Mouse (Mus musculus): ENCODE results near the gene Stab1. TPM values are rescaled to one million over a fixed set of nuclear protein-coding genes. Genes with fewer than 3 reads are reported as not detected.

Stab1 gene
- polyA plus RNA-seq, 1 experiment, result 0.46 TPM

DNA sequence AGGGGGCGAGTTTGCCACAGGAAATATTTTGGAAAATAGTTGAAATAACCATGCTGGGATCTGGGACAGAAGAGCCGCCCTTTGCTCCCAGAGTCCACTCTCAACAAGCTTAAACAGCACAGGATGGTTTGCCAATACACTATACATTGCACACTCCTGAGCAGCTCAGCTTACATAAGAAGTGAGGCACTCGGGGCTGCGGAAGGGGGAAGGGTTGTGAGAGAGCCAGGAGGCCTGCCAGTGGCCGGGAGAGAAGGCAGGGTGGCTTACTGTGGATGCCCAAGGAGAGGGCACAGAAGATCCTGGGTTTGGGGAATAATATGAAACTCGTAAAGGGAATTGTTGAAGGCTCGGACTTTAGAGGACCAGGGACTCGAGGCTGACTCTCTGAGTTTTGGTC, 45.4 kb upstream of the Stab1 start:
- H3K79me2 ChIP-seq (ENCODE audit: control insufficient read depth, insufficient read depth), result peaks cover 6% of the 10 kb centered on the region
- no peak overlapping the region for H3K4me3 ChIP-seq

DNA sequence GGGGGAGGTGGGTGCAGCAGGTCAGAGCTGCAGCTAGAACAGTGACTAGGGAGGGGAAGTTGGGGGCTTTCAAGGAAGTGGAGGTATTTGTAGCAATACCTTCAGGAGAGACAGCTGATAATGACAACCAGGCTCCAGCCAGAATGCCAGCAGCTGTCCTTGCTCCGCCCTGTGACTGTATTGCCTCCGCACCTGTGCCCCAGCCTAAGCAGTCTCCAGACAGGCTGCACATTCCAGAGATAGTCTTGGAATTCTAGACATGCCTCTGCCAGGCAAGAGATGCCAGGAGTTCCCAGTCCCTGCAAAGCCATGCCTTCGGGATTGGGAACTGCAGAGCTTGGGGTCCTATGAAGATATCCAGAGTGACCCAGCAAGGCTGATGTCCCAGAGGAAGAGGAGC, 44.1 kb upstream of the Stab1 start:
- no peak overlapping the region for H3ac ChIP-seq (ENCODE audit: control insufficient read depth, insufficient read length)
- H3K4me2 ChIP-seq (ENCODE audit: low read depth), result peak overlapping the region; percentile 65
- peak overlapping the region; percentile 100 for H3K4me3 ChIP-seq
- peaks cover 6% of the 10 kb centered on the region for H3K79me2 ChIP-seq (ENCODE audit: control insufficient read depth, insufficient read depth)
- no peak for TF ChIP-seq REST (IDR thresholded peaks at IDR 0.05; ENCODE audit: insufficient read depth, insufficient read length)
- TF ChIP-seq POLR2A (IDR thresholded peaks at IDR 0.05; ENCODE audit: insufficient read length, low read depth), result peak; percentile 53
- TF ChIP-seq MYOG (IDR thresholded peaks at IDR 0.05; ENCODE audit: control insufficient read depth in 1 of 3, insufficient read depth in 1 of 3, insufficient read length in 2 of 3, low read depth in 2 of 3), result peak; percentile 96 to 100 (median 99)
- peak; percentile 75 for TF ChIP-seq POLR2AphosphoS2 (IDR thresholded peaks at IDR 0.05; ENCODE audit: insufficient read length, low read depth)
- peak; percentile 97 for TF ChIP-seq TCF12 (IDR thresholded peaks at IDR 0.05; ENCODE audit: insufficient read depth, poor library complexity, severe bottlenecking)
- TF ChIP-seq MAX (IDR thresholded peaks at IDR 0.05; ENCODE audit: low read depth), result no peak
- peak; percentile 95 for TF ChIP-seq TCF3 (IDR thresholded peaks at IDR 0.05; ENCODE audit: insufficient read length, low read depth)
- peak; percentile 86 to 99 (median 97) for TF ChIP-seq MYOD1 (IDR thresholded peaks at IDR 0.05; ENCODE audit: control insufficient read depth in 1 of 3, insufficient read length in 2 of 3, low read depth in 2 of 3)
- peaks cover 19% of the 10 kb centered on the region for H3K36me3 ChIP-seq (ENCODE audit: control insufficient read depth, insufficient read depth)
- no peaks in the 10 kb centered on the region for H3K27me3 ChIP-seq (ENCODE audit: control insufficient read depth, insufficient read depth, insufficient read length)

More for the DNA sequence above, 45.4 kb upstream of the Stab1 start:
- peak; percentile 39 for TF ChIP-seq POLR2A (IDR thresholded peaks at IDR 0.05; ENCODE audit: insufficient read length, low read depth)
- no peak for TF ChIP-seq E2F4 (IDR thresholded peaks at IDR 0.05; ENCODE audit: insufficient read depth)
- peak; percentile 79 for TF ChIP-seq POLR2AphosphoS2 (IDR thresholded peaks at IDR 0.05; ENCODE audit: insufficient read length, low read depth)
- Histone ChIP-seq H3K36me3 (ENCODE audit: control insufficient read depth, insufficient read depth) (peaks cover 19% of the 10 kb centered on the region), H3K4me2 (ENCODE audit: low read depth) (no peak overlapping the region), H3ac (ENCODE audit: control insufficient read depth, insufficient read length) (no peak overlapping the region), H3K27me3 (ENCODE audit: control insufficient read depth, insufficient read depth, insufficient read length) (no peaks in the 10 kb centered on the region)

DNA sequence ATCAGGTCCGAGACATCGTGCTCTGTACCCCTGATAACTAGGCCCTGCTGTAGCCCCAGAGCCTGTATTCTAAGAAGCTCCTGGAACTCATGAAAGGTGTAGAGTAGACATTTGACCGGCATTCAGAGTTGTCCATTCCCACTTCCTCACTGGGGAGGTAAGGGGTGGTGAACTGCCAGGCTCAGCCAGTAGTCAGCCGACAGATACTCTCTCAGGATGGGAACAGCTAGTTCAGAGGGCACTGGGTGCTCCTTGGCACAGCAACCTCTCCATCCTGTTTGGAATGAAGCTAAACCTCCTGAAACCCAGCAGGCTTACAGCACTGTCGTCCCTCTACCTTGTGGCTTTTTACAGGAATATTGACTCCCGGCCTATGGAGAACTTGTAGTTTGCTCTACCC, 43.4 kb upstream of the Stab1 start:
- H3K4me2 ChIP-seq (ENCODE audit: low read depth), result peak overlapping the region; percentile 65

DNA sequence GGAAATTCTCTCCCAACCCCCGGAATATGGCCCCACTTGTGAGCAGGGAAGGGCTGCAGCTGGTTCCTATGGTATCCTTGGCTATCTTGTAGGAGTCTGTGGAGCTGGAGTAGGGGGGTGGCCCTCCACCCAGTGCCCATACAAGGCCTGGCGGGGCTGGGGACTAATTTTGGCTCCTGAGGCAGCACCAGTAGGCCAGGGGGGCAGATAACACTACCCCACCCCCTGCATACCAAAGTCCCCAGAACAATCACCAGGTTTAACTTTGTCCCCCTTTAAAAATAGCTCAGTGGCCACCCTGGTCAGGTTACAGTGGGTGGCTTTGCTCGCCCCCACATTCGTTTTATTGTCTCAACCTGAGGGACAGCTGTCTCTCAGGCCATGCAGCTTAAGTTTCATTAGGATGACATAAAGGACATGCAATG, 40.7 kb upstream of the Stab1 start:
- peak overlapping the region; percentile 100 for H3K4me3 ChIP-seq

More for the DNA sequence above, 43.4 kb upstream of the Stab1 start:
- peak overlapping the region; percentile 100 for H3K4me3 ChIP-seq
- H3K36me3 ChIP-seq (ENCODE audit: control insufficient read depth, insufficient read depth), result peaks cover 19% of the 10 kb centered on the region
- H3K27me3 ChIP-seq (ENCODE audit: control insufficient read depth, insufficient read depth, insufficient read length), result no peaks in the 10 kb centered on the region
- no peak overlapping the region for H3ac ChIP-seq (ENCODE audit: control insufficient read depth, insufficient read length)
- H3K79me2 ChIP-seq (ENCODE audit: control insufficient read depth, insufficient read depth), result peaks cover 11% of the 10 kb centered on the region
- TF ChIP-seq TCF3 (IDR thresholded peaks at IDR 0.05; ENCODE audit: insufficient read length, low read depth), result no peak
- TF ChIP-seq TCF12 (IDR thresholded peaks at IDR 0.05; ENCODE audit: insufficient read depth, poor library complexity, severe bottlenecking), result no peak
- peak; percentile 59 for TF ChIP-seq POLR2AphosphoS2 (IDR thresholded peaks at IDR 0.05; ENCODE audit: insufficient read length, low read depth)
- no peak for TF ChIP-seq MYOD1 (IDR thresholded peaks at IDR 0.05; ENCODE audit: control insufficient read depth in 1 of 3, insufficient read length in 2 of 3, low read depth in 2 of 3)
- TF ChIP-seq E2F4 (IDR thresholded peaks at IDR 0.05; ENCODE audit: insufficient read depth), result no peak
- TF ChIP-seq USF1 (IDR thresholded peaks at IDR 0.05; ENCODE audit: low read depth), result no peak
- TF ChIP-seq REST (IDR thresholded peaks at IDR 0.05; ENCODE audit: insufficient read depth, insufficient read length), result no peak
- TF ChIP-seq SRF (IDR thresholded peaks at IDR 0.05; ENCODE audit: control insufficient read depth, insufficient read length, low read depth), result no peak
- no peak for TF ChIP-seq MYOG (IDR thresholded peaks at IDR 0.05; ENCODE audit: control insufficient read depth in 1 of 3, insufficient read depth in 1 of 3, insufficient read length in 2 of 3, low read depth in 2 of 3)
- peak; percentile 43 for TF ChIP-seq POLR2A (IDR thresholded peaks at IDR 0.05; ENCODE audit: insufficient read length, low read depth)
- TF ChIP-seq CEBPB (IDR thresholded peaks at IDR 0.05; ENCODE audit: insufficient read depth, poor library complexity, severe bottlenecking), result no peak

DNA sequence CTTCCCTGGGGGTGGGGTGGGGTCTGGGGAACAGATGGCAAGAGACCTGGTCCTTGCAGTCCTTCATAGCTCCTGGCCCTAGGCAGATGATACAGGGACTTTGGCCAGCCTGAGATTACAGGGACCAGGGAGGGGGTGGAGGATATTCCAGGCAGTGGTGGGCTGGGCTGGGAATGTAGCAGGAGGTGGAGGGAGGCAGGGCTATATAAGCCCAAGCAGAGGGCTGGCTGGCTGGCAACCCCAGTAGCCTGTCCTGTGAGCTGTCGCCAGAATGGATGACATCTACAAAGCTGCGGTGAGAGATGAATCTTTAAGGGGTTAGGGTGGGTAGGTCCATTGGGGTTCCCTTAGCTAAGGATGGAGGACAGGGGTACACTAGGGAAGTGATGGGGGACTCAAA, 39.6 kb upstream of the Stab1 start, which contains the start of gene Tnnc1:
Gene Tnnc1, plus strand, starts transcription at position 229 of the 400 bp plus-strand sequence.
- Histone ChIP-seq H3K4me2 (ENCODE audit: low read depth) (peak within 1 kb of the TSS; percentile 100), H3K4me3 (peak within 1 kb of the TSS; percentile 100), H3K27me3 (ENCODE audit: control insufficient read depth, insufficient read depth, insufficient read length) (no peaks in the 10 kb centered on the region), H3K79me2 (ENCODE audit: control insufficient read depth, insufficient read depth) (peaks cover 48% of the 10 kb centered on the region), H3K36me3 (ENCODE audit: control insufficient read depth, insufficient read depth) (peaks cover 32% of the 10 kb centered on the region), H3ac (ENCODE audit: control insufficient read depth, insufficient read length) (peak within 1 kb of the TSS; percentile 4)
- no peak for TF ChIP-seq TCF12 (IDR thresholded peaks at IDR 0.05; ENCODE audit: insufficient read depth, poor library complexity, severe bottlenecking)
- TF ChIP-seq MYOG (IDR thresholded peaks at IDR 0.05; ENCODE audit: control insufficient read depth in 1 of 3, insufficient read depth in 1 of 3, insufficient read length in 2 of 3, low read depth in 2 of 3), result peak in 1 of 3 experiments; percentile 68
- TF ChIP-seq CEBPB (IDR thresholded peaks at IDR 0.05; ENCODE audit: insufficient read depth, poor library complexity, severe bottlenecking), result no peak
- TF ChIP-seq POLR2AphosphoS2 (IDR thresholded peaks at IDR 0.05; ENCODE audit: insufficient read length, low read depth), result peak; percentile 95
- TF ChIP-seq POLR2A (IDR thresholded peaks at IDR 0.05; ENCODE audit: insufficient read length, low read depth), result peak; percentile 91
- no peak for TF ChIP-seq TCF3 (IDR thresholded peaks at IDR 0.05; ENCODE audit: insufficient read length, low read depth)
- TF ChIP-seq E2F4 (IDR thresholded peaks at IDR 0.05; ENCODE audit: insufficient read depth), result no peak

More for the DNA sequence above, 40.7 kb upstream of the Stab1 start:
- Histone ChIP-seq H3K79me2 (ENCODE audit: control insufficient read depth, insufficient read depth) (peaks cover 37% of the 10 kb centered on the region), H3ac (ENCODE audit: control insufficient read depth, insufficient read length) (peak overlapping the region; percentile 2), H3K27me3 (ENCODE audit: control insufficient read depth, insufficient read depth, insufficient read length) (no peaks in the 10 kb centered on the region), H3K36me3 (ENCODE audit: control insufficient read depth, insufficient read depth) (peaks cover 23% of the 10 kb centered on the region), H3K4me2 (ENCODE audit: low read depth) (peak overlapping the region; percentile 73)
- TF ChIP-seq MYOG (IDR thresholded peaks at IDR 0.05; ENCODE audit: control insufficient read depth in 1 of 3, insufficient read depth in 1 of 3, insufficient read length in 2 of 3, low read depth in 2 of 3) (peak; percentile 28 to 85 (median 76)), SRF (IDR thresholded peaks at IDR 0.05; ENCODE audit: control insufficient read depth, insufficient read length, low read depth) (peak; percentile 89), E2F4 (IDR thresholded peaks at IDR 0.05; ENCODE audit: insufficient read depth) (no peak), MYOD1 (IDR thresholded peaks at IDR 0.05; ENCODE audit: control insufficient read depth in 1 of 3, insufficient read length in 2 of 3, low read depth in 2 of 3) (peak; percentile 58 to 88 (median 71)), CEBPB (IDR thresholded peaks at IDR 0.05; ENCODE audit: insufficient read depth, poor library complexity, severe bottlenecking) (0 out of 2 replicates have a peak, but pooled peaks have one; percentile 31), TCF3 (IDR thresholded peaks at IDR 0.05; ENCODE audit: insufficient read length, low read depth) (peak; percentile 53), USF1 (IDR thresholded peaks at IDR 0.05; ENCODE audit: low read depth) (no peak), POLR2A (IDR thresholded peaks at IDR 0.05; ENCODE audit: insufficient read length, low read depth) (no peak), MAX (IDR thresholded peaks at IDR 0.05; ENCODE audit: low read depth) (no peak), REST (IDR thresholded peaks at IDR 0.05; ENCODE audit: insufficient read depth, insufficient read length) (no peak), TCF12 (IDR thresholded peaks at IDR 0.05; ENCODE audit: insufficient read depth, poor library complexity, severe bottlenecking) (peak; percentile 50), POLR2AphosphoS2 (IDR thresholded peaks at IDR 0.05; ENCODE audit: insufficient read length, low read depth) (no peak)

Data from myocyte (in vitro differentiated cells).